Mouse (Mus musculus) cerebellum, adult 9-11 months (tissue): Measurements from ENCODE around the gene Drosha.
"Not testable (repeated sequence)": the region's sequence is repeated elsewhere in the genome, so short reads cannot be mapped to it uniquely, and the experiment has no call there.

Experiments used
- DNase-seq: peaks from one replicate; pipeline ENCODE4 v3.0.0; 2022

Gene Drosha

DNA sequence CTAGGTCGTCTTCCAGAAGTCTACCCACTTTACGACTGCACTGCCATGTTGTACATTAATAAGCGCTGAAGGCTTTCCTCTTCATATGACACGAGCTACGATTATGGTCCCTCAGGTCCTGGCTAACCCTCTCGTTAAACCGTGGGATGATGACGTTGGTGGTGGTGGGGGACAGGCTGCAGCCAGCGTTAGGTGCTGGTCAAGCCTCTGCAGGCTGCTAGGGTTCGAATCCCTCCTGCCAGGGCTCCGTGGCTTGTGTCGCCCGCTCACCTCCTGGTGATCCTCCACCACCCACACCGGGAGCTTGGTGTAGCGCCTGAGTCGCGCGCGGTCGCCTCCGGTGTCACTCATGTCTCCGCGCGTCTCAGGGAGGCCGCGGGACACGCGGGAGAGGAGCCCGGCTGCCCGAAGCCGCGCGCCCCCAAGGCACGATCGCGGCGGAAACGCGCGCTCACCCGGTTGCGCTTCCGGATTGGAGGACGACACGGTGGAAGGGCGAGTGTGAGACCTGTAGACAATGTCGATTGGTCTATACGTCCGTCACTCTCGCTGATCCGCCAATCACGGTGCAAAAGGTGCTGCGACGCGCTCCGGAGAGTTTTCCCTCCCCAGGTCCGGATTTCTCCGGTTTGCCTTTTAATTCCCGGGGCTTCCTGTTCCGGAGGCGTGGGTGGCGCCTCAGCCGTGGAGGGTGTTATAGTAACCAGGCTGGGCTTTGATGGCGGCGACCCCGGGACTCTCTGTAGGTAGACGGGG, at the start of gene Drosha, which contains the start of gene 6030458C11Rik:
TSS of gene Drosha (plus strand) at position 619 of the 756 bp plus-strand sequence.
TSS of gene 6030458C11Rik (minus strand) at position 453 of the 756 bp plus-strand sequence.
- DNase-seq = peak; percentile 98

DNA sequence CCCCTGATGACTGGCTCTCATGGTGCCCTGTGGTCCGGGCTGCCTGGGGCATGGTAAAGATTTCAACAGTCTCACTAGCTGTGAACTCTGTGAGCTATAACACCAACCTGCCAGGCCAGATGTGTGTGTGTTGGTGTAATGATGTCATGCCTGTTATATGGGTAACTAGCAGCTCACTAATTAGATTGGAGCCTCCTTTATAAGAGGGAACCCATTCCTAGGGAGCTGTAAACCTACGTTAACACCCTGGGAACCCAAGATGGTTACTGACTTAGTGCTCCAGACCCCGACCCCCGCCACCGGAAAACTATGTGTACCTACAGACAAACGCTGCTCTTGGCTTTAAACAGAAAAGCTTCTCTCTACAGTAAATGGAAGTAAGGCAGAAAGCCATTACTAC, 43.3 kb upstream of the Drosha start:
- DNase-seq = no peak

DNA sequence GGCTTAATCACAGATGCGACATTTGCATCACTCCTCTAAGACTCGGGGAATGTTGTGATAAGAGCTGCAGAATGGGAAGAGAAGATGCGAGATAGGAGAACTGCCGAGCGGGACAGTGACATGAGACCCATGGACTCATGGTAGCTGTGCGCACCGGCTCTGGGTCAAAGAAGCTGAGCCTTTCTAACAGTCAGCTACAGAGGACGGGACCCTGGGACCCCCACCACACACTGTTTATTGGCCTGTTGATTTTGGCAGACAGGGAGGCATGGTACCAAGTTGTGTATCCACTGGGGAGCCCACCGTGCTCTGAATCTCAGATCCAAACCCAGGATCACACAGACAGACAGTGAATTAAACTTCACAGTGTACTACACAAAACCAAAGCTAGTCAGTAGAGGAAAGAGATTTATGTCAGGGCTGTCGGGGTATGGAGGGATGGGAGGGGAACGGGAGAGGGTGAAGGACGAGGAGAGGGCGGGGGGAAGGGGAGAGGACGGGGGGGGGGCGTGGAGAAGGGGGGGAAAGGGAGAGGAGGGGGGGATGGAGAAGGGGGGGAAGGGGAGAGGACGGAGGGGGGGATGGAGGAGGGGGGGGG, 42.8 kb upstream of the Drosha start:
- DNase-seq = no peak

DNA sequence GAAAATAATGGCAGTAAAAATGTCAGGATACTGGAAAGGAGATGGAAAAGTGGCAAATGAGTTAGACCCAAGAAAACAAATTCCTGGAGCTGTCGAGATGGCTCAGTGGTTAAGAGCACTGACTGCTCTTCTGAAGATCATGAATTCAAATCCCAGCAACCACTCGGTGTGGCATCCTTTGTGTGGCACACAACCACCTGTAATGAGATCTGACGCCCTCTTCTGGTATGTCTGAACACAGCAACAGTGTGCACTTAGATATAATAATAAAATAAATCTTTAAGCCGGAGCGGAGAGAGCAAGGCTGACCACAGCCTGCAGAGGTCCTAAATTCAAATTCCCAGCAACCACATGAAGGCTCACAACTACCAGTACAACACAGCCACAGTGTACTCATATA, 36.1 kb upstream of the Drosha start:
- DNase-seq = no peak

DNA sequence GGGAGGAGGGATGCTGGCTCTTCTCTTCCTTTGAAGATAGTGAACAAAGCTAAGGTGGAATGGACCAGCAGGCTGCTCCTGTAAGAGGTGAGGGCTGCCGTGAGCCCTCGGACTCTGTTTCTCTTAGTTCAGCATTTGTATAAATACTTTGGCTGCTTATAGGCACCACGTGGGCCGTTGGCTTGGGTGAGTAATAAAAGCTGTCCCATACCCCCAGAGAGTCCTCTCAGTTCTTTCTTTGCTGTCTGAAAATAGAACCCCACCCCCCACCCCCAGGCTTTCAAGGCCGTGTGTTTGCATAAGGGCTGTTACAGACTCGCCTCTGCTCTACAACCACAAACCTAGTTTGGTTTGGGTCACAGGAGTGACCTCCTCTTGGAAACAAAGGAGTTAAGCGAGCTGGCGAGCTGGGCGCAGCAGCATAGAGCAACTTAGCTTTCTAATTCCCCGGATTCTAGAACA, 35.2 kb upstream of the Drosha start:
- DNase-seq = no peak

DNA sequence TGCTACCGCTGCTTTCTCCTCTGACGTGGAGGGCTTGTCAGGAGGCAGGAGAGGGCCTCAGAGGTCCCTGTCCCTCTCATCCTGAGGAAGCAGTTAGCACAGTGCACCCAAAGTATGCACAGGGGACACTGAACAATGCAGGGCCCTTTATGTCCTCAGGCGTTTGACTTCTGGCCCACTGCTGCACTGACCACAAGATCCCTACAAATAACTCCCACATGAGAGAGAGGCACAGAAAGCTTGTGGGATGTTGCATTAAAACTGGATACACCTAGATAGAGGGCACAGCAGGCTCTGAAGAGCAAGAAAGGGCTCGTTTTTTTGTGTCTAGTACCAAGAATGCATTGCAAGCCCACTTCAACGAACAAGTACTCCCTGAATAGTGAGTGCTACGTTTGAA, 30.3 kb upstream of the Drosha start:
- DNase-seq = no peak

DNA sequence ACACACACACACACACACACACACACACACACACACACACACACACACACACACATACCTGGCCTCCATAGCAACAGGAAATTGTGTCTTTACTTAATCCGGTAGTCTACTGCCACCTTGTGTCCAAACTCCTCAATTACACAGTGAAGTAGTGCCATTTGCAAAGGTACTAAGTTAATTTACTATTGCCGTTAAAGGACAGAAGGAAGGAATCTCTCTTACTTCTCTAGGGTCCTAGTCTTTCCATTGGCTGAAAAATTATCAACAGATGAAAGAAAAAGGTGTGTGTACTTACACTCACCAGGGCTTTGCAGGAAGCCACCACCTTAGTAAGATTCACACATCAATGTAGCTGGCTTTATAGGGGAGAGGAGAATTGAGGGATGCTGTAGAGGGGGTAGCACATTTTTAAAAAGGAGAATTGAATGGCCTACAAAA, 29.1 kb upstream of the Drosha start:
- peak; percentile 34 for DNase-seq

DNA sequence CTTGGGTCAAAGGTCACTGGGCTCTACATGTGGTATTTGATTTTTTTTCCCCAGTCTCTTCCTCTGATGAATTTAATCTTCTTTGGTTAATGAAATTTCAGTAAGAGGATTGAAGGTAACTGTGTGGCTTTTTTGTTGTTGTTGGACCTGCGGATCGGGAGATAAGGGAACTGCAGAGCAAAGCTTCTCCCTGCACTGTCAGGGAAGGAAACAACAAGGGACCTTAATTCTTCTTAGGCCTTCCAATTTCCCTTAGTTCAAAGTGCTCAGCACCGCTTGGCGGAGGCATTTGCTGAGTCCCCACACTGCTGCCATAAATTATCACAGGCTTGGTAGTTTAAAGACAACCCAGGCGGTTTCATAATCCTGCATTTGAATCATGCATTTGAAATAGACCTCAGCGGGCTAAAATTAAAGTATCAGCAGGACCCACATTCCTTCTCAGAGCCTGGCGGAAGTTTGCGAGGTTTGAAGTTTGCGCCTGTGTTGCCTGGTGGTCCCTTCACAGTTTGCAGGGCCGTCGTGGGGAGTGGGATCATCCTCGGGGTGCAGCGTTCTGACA, 28.6 kb upstream of the Drosha start:
- no peak for DNase-seq

DNA sequence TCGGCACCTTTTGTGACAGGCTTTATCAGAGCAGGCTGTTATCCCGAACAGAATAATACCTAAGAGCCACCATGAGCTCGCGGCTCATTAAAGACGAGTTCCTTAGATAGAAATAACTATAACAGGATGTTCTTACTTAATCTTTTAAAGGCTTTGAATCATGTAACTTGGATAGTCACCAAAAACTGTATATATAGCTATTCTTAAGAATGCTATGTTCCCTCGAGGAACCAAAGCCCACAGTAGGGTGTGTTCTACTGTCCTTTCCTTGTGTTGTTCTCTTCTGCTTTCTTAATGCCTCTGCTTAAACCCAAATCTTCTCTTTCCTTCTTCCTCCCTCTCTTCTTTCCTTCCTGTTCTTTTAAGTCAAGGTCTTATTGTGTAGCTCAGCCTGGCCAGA, 26.6 kb upstream of the Drosha start:
- DNase-seq = no peak

DNA sequence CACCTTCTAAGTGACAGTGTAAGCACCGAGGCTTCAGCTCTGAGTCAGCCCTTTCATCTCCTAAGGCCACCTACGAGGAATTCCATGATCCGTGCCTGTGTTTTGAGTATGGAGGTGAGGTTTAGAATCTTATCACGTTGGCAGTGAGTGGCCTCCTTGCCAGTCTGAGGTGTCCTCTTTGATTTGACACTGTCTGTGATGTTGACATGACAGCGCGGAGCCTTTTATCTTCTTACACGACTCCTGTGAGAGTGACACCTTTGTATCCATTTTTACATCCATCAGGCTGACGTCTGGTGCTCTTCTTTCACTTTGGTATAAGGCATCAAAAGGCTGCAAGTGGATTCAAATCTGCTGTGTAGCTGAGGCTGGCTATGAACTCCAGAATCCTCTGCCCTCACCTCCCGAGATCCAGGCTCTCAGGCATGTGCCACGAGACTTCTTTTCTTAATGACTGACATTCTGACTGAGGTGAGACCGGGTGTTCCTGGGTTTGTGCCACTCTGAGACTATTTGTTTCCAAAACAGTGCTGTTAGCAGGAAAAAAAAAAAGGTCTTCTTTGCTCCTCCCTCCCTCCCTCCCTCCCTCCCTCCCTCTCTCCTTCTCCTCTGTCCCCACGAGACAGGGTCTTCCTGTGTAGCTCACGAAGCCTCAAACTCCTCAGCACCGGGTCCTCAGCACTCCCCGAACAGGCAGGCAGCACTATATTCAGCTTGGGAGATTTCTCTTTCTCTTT, 24.0 kb upstream of the Drosha start:
- no peak for DNase-seq

DNA sequence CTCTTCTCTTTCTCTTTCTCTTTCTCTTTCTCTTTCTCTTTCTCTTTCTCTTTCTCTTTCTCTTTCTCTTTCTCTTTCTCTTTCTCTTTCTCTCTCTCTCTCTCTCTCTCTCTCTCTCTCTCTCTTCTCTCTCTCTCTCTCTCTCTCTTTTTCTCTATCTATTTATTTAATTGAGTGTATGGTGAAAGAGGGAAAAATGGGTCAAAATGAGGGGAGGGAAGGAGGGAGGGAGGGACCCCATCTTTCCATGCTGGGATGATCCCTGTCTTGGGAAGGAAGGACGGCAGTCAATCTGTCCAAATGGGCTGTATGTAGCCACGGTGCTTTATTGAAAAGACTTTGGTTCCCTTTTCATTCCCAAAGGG, 23.5 kb upstream of the Drosha start:
- not testable (repeated sequence) for DNase-seq

DNA sequence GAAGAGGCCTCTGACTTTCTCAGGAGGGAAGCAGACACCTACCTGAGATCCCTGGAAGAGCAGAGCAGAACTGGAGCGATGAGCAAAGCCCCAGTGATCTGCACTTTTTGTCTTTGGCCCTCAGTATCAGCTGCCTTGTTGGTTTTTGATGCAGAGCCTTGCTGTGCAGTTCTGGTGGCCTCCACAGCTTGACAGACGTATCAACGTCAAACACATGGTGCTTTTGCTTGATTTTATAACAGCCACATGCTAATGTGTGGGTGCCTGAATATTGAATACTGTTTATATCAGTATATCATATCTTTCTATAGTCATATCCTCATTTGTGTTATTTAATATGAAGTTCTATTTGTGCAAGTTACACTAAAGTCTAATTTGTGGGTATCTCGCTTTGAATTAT, 19.5 kb upstream of the Drosha start:
- no peak for DNase-seq

DNA sequence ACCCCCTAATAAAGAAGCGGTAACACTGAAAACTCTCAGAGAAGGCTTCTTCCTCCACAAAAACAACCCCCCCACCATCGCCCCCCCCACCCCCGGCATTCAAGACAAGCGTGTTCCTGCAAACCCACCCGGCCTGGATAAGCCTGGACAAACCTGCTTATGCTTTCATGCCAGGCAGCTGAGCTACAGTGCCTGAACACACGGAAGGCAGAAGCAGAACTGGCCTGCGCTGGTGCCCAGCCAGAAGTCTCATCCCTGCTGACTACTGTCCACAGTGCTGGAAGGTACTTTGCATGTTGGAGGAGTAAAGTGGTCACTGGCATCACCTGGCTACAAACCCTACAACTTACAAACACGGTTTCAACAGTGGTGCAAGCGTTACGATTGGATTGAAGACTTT, 17.5 kb upstream of the Drosha start:
- no peak for DNase-seq

DNA sequence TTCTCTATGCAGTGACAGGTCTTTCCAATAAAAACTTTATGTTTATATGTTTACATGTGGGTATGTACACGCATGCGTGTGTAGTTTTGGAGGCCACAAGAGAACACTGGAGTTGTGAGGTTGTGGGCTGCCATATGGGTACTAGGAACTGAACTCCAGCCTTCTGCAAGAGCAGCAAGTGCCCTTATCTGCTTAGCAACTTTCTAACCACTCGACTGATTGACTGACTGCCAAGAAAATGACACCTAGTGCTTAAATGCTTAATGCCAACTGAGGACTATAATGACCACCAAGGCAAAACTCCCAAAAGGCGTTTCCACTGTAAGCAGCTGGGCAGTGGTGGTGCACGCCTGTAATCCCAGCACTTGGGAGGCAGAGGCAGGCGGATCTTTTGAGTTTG, 15.3 kb upstream of the Drosha start:
- no peak for DNase-seq

DNA sequence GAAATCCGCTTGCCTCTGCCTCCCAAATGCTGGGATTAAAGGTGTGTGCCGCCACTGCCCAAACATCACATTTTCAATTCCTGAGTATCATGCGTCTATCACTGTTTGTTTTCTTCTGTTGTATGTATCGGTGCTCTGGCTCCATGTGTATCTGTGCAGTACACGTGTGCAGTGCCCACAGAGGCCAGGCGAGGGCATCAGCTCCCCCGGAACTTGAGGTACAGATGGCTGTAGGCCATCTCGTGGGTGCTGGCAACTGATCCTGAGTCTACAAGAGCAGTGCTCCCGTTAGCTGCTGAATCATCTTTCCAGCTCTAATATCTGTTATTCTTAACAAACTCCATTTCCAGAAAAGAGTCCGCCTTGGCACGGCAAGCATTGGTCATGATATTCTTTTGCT, 12.0 kb upstream of the Drosha start:
- no peak for DNase-seq

DNA sequence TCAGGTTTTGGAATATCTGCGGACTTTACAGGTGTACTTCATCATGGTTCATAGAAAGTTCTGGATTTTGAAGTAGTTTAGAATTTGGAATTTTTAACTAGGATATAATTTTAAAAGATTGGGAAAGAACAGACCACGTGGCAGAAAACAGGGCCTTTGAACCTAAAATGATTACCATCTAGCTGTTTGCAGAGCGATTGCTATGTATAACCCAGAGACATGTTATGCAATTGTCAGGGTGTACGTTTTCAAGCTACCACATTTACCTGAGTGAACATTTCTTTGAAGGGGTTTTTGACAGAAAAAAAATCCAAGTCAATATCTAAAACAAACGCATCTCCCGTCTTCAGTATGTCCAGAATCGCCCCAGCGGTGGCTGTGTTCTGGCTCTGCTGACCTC, 7.0 kb upstream of the Drosha start:
- no peak for DNase-seq

DNA sequence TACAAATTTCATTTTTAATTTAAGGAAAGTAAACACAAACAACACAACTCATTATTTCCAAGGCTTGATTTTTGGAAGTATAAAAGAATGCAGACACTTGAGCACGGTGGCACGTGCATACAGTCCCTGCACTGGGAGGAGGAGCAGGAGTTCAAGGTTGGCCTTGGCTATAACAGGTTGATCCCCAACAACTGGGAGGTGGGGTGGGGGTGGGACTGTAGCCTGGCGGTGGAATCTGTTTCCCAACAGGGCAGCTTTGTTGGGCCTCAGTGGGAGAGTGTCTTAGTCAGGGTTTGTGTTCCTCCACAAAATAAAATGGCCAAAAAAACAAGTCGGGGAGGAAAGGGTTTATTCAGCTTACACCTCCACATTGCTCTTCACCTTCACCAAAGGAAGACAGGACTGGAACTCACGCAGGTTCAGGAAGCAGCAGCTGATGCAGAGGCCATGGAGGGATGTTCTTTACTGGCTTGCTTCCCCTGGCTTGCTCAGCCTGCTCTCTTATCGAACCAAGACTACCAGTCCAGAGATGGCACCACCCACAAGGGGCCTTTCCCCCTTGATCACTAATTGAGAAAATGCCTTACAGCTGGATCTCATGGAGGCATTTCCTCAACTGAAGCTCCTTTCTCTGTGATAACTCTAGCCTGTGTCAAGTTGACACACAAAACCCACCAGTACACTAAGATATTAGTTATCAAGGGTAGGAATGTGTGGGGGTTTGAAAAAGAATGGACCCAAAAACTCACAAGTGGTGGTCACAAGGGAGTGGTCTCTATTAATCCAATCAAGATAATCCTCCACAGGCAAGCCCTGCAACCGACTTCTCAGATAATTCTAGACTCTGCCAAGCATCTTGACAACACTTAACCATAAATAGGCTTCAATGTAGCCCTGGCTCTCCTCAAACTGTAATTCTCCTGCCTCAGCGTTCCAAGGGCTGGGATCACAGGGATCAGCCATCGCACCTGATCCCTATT, 1.9 kb upstream of the Drosha start:
- DNase-seq = no peak

DNA sequence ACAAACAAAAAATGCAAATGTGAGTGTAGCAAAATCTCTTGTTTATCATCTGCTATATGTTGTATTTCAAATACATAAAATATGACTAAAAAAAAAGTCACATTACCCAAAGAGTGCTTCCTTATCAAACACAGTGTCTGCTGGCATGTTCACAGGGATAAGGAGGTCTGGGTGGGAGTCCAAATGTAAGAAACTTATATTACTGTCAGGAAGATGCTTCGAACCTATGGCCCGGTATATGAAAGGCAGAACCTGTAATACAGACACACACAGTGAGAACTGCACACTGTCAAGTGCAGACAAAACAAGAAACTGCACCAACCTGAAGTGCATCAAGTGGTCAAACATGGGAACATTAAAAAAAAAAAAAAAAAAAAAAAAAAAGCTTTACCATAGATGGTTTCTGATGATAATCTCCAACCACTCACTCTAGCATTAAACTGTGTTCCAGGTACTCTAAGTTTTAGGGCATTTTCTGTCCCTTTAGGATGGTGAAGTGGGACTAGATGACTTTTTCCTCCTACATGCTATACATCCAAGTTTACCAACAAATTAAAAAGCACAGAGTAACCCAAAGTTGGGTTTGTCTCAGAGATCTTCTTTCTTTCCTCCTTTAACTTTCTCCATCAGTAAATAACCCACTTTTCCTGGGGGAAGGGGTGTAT, 1.0 kb upstream of the Drosha start:
- no peak for DNase-seq

DNA sequence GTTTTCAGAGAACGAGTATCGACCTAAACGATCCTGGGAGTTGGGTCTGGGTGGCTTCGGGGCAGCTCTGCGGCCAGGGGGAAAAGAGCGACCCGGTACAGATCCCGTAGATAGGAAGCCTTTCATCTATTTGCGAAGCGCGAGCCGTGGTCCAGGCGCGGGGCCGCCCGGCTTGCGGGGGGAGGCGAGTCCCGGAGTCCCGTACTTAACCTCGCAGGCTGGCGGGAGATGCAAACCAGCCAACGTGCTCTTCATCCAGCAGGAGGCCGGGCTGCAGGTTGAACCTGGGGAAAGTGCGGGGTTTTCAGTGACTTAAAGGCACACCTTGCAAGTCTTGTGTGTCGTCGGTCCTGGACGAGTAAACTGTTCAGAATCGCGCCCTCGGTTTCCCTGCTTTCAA, 350 bp downstream of the Drosha start:
- no peak for DNase-seq

DNA sequence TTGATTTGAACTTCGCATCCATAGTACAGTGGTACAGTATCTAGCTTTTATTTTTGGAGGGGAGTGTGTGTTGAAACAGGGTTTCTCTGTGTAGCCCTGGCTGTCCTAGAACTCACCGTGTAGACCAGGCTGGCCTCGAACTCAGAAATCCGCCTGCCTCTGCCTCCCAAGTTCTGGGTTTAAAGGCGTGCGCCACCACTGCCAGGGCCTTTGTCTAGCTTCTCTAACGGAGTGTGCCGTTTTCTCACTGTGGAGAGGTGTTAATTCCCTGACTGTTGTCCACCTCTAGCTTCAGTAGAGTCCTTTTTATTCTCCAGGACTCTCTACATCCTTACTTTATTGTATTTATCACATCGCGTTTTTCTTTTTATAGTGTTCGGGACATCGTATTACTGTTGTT, 793 bp downstream of the Drosha start:
- DNase-seq = peak; percentile 22

DNA sequence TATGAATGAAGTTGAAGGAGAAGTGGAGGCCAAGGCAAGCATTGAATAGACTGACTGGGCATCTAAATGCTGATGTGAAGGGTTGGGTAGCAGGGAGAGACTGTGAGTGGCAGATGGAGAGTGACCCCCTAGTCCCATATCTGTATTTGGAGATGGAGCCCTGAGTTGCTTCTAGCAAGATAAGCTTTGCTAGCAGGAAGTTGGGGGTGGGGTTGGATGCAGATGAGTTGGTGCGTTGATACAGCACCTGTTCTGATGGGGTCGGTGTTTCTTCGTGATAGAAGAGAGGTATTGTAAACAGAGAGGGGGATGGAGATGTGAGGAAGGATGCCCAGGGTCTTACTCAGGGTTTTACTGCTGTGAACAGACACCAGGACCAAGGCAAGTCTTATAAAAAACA, 5.3 kb downstream of the Drosha start:
- no peak for DNase-seq

DNA sequence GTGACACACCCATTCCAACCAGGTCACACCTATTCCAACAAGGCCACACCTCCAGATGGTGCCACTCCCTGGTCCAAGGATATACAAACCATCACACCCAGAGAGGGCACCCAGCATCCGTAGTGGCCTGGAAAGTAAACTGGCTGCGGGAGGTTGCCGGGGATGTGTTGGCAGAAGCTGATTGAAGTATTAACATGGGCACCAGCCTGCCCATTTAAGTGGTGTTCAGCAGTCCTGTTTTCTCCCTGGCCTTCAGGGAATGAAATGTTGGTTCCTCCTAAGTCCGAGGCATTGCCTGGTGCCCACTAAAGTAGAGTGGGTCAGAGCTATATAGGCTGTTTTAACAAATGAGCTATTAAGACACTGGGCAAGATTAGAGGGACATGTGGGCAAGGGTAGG, 8.0 kb downstream of the Drosha start:
- no peak for DNase-seq
